Mouse (Mus musculus): ENCODE measurements around the gene Ms4a10. TPM values are rescaled to one million over a fixed set of nuclear protein-coding genes. Genes with fewer than 3 reads are reported as not detected.

The Ms4a10 gene
- total RNA-seq (2015; ENCODE audit: low replicate concordance) (not detected in 2 replicates), total RNA-seq (2017; ENCODE audit: low replicate concordance) (not detected in 2 replicates)

DNA sequence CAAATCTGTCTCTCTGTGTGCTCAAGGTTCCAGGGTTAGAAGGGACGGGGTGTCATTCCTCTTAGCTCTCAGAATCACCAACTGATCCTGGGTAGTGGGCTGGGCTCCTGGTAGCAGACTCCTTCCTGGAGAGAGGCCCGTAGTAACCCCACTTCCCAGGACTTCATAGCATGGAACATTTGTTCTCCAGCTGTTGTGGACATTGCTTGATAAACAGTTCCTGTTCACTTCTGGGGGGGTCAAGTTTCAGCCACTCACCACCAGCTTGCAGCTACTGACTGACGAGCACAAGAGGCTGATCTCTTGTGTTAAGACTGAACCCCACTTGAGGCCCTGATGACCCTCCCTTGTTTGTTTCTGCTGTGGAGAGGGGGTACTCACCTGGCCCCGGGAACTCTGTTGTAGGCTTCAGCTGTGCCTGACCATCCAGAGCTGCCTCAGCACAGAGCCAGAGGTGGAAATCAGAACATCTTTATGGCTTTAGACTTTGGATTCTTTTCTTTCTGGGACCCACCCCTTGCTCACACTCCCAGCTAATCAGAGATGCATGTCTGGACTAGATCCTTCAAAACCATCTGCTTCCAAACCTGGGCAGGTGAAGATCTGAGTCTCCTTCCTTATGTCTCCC lies at the start of gene Ms4a10:
Ms4a10 (minus strand) TSS at position 433 of the 628 bp plus-strand sequence.
- no peak for ATAC-seq (replicated peaks; ENCODE audit: low FRiP score, poor library complexity, severe bottlenecking)

- no peak for ATAC-seq (replicated peaks; ENCODE audit: low FRiP score, poor library complexity, severe bottlenecking)
Observed at GRCm38 (mm10) chr19:11022382-11022781, 47.9 kb upstream of the Ms4a10 start.

GRCm38 (mm10) chr19:11017891-11018290 lies 43.4 kb upstream of the Ms4a10 start, which contains the start of gene Ms4a18:
Gene Ms4a18, minus strand, starts transcription at chr19:11018031.
- ATAC-seq (replicated peaks; ENCODE audit: low FRiP score, poor library complexity, severe bottlenecking): no peak

DNA sequence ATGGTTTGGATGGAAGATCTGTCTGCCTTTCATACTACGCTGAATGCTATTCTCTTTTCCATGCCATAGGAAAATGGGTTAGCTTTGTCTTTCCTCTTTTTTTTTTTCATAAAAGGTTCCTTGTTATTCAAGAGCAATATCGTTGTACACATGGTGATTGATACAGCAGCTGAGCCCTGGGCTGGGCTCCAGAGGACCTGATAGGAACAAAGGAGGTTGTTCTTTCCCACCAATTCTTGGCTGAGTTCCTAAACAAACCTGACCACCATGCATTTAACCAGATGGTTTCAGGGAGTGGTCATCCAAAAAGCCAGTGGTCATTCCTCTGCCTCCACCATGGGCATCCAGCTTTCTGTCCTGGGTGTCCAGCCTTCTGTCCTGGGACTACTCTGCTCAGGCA lies 42.8 kb upstream of the Ms4a10 start:
- no peak for ATAC-seq (replicated peaks; ENCODE audit: low FRiP score, poor library complexity, severe bottlenecking)

DNA sequence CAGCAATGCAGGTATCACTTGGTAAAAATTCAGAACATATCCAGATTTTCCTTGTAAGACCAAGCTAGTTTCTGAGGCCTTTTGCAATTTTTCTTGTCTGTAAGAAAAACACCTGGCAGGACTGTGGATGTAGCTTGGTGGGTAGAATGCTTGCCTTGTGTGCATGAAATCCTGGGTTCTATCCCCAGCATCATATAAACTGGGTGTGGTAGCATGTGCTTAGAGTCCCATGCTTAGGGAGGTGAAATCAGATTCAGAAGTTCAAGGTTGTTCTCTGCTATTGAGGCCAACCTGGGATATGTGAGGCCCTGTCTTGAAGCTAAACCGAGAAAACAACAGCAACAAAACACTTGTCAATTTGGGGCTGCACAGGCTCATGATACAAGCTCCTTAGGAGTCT lies 41.5 kb upstream of the Ms4a10 start:
- ATAC-seq (replicated peaks; ENCODE audit: low FRiP score, poor library complexity, severe bottlenecking): no peak

DNA sequence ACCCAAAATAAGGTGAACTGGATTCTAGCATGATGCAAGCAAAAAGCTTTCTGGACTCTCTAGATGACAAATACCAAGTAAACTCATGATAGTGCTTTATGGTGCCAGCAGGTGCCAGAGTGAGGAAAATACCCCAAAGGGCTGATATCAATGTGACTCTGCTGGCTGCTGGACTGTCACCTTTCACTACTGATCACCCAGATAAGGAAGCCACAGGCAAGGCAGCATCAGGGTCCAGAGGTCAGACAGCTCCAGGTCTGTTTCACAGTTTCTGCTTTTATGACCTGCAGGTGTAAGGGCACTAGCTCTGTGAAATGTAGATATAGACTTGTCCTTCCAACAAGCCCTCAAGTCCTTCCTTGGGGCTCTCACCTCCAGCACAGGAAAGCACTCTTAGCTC lies 41.0 kb upstream of the Ms4a10 start:
- no peak for ATAC-seq (replicated peaks; ENCODE audit: low FRiP score, poor library complexity, severe bottlenecking)

- no peak for ATAC-seq (replicated peaks; ENCODE audit: low FRiP score, poor library complexity, severe bottlenecking)
Observed at GRCm38 (mm10) chr19:10993150-10993549, 18.7 kb upstream of the Ms4a10 start, which contains the start of gene Ms4a15. Gene Ms4a15, minus strand, starts transcription at chr19:10993250.

DNA sequence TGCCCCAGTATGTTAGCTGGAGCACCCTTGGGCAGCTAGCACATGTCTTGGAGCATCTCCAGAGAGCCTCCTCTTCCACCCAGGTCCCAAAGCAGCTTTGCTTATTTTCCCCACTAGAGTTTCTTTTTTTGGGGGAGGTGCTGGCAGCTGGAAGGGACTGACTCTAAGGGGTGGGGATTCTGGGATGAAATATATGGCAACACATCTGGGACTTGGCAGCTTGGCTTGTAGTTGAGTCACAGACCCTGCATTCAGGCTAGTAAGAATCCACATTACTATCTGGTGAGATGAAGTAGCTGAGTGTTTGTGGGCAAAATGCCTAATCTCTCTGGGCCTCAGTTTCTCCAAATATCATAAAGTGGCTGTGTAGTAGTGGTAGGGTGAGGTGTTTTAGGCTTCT lies 17.4 kb upstream of the Ms4a10 start:
- ATAC-seq (replicated peaks; ENCODE audit: low FRiP score, poor library complexity, severe bottlenecking): no peak

GRCm38 (mm10) chr19:10990751-10991150 lies 16.3 kb upstream of the Ms4a10 start:
- ATAC-seq (replicated peaks; ENCODE audit: low FRiP score, poor library complexity, severe bottlenecking): no peak

- no peak for ATAC-seq (replicated peaks; ENCODE audit: low FRiP score, poor library complexity, severe bottlenecking)
Observed at GRCm38 (mm10) chr19:10988563-10988962, 14.1 kb upstream of the Ms4a10 start.

- ATAC-seq (replicated peaks; ENCODE audit: low FRiP score, poor library complexity, severe bottlenecking): no peak
Observed at GRCm38 (mm10) chr19:10985889-10986288, 11.4 kb upstream of the Ms4a10 start.

DNA sequence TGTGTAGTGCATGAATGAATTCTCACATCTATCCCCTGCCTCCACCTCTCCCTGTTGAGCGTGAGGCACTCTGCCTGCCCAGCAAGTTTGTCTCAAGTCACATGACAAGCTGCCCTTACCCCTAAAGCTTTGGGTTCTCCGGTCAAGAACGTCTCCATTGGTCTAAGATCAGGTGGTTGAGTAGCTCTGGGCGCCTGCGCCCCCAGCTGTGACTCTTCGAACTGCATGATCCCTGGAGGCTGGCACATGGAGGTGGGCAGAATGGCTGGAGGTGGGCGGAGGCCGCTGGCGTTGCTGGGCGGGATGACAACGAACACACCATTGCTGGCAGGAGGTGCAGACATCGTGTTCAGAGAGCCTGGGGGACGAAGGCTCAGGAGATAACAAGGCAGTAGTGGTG lies 10.1 kb upstream of the Ms4a10 start:
- ATAC-seq (replicated peaks; ENCODE audit: low FRiP score, poor library complexity, severe bottlenecking): no peak

DNA sequence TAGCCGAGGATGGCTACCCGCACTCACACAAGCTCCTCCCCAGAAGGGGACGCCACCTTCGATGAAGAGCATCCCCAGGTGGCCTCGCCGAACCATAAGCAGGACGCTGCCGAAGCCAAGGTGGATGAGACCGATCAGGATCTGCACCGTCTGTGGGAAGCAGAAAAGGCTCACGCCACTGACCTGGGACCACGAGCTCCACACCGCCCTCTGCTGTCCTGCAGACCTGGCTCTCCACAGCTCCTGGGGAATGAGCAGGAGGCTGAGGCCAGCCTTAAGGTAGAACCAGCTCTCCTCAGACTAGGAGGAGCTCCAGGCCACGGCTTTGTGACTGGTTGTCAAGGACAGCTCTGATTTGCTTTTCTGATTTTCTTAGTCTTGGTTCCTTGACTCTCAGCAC lies 8.7 kb upstream of the Ms4a10 start:
- 0 out of 2 replicates have a peak, but pooled peaks have one; percentile 42 for ATAC-seq (replicated peaks; ENCODE audit: low FRiP score, poor library complexity, severe bottlenecking)

DNA sequence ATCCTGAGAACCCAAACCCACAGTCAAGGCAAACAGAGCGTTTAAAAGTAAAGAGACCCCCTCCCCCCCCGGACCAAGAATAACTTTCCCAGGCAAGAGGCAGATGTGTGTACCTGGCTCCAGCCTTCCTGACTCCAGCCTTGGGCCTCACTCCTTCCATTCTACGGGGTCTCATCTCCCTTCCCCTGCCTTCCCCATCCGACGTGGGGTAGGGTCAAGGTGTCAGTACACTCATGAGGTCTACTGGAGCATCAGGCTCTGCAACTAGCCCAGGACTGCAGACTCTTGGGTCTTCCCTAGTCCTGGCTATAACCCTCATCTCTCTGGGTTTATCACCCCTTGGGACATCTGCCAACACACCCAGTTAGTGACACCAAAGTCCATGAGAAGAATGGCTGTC lies 5.7 kb upstream of the Ms4a10 start:
- no peak for ATAC-seq (replicated peaks; ENCODE audit: low FRiP score, poor library complexity, severe bottlenecking)

DNA sequence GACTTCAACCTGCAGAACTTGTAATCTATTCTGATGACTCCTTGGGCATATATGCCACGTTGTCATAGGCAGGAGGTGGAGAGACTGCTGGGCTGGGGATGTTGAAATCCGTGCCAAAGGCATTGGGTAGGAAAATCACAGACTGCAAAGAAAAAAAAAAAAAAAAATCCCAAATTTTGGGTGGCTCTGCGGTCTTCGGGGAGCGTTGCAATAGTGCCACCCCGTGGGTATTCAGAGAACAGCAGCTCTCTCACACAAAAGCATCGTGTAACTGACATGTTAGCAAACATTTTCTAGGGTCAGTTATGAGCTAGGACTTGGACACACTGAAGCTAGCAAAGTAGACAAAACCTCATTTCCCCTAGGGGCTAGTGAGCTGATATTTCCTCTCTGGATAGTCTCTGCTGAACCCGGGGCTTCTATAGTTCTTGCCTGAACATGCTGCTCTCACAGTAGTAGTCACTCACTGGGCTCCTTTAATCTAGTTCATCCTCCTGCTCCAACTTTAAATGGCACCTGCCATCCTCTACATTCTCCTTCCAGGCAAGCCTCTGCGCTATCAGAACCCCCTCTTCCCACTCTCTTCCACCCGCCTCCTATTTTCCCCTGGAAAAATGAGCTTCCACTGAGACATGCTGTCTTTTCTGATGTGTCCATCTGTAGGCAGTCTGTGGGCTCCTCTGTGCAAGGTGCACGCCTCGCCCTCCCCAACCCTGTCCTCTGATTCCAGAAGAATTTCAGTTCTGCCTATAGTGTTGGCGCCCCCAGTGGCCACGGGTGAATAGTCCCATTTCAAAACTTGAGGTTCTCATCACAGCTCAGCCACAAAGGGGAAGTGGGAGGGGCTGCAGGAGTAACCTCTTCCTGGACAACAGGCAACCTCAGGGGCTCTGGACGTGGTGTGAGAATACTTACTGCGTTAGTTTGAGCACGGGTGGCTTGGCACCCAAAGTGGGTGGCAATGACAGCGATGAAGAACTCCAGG lies 5.0 kb upstream of the Ms4a10 start:
- 0 out of 2 replicates have a peak, but pooled peaks have one; percentile 45 for ATAC-seq (replicated peaks; ENCODE audit: low FRiP score, poor library complexity, severe bottlenecking)

- no peak for ATAC-seq (replicated peaks; ENCODE audit: low FRiP score, poor library complexity, severe bottlenecking)
Observed at GRCm38 (mm10) chr19:10976318-10976717, 1.8 kb upstream of the Ms4a10 start.

DNA sequence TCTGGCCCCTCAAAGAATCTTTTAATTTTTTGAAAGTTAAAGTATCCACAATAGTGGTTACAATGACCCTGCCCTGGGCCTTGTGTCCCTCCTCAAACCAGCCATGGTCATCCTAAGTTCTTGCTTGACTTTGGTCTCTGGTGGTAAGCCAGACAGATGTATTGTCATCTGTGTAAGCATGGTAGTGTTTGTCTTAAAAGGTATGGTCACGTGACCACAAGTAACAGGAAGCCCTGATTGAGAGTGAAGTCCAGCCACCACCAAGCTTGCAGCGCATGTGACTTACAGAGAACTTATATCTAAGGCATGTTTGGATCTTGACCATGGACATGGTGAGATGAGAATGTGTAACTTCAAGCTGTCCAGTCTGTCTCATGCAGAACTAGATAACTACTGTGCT lies 717 bp upstream of the Ms4a10 start:
- ATAC-seq (replicated peaks; ENCODE audit: low FRiP score, poor library complexity, severe bottlenecking): no peak

DNA sequence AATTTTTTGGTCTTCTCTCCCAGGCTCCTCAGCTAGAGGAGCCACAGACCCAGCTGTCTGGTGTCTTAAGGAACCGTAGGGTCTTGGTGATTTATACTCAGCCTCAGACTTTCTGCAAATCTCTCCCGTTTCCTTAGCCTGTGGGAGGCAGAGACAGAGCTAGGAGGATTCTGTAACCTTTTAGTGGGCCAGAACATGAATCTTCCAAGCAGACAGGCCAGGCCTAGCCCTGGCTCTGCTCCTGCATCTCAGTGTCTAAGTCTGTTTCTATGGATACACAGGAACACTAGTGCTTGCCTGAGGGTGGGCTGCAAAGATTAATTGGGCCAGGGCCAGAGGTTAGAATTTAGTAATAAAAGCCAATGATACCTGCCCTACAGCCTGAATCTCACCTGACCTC lies 1.3 kb downstream of the Ms4a10 start:
- no peak for ATAC-seq (replicated peaks; ENCODE audit: low FRiP score, poor library complexity, severe bottlenecking)

GRCm38 (mm10) chr19:10972660-10973059 lies 1.8 kb downstream of the Ms4a10 start:
- no peak for ATAC-seq (replicated peaks; ENCODE audit: low FRiP score, poor library complexity, severe bottlenecking)

GRCm38 (mm10) chr19:10970457-10970856 lies 4.0 kb downstream of the Ms4a10 start:
- ATAC-seq (replicated peaks; ENCODE audit: low FRiP score, poor library complexity, severe bottlenecking): no peak

DNA sequence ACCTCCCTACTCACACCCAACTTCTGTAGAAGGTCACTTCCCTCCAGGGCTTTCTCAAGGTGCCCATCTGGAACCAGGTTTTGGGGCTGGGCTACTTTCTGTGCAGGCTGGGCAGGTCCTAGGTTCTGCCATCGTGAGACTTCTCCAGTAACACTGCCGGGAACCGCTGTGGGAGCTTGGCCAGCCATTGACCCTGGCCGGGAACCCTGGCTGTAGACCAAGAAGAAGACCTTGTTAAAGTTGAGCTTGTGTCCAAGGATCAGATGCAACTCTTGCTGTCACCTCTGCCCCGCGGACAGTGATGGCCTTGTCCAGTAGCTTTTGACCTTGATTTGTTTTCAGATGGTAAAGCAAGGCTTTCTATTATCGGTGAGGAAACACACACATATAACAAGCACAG lies 5.9 kb downstream of the Ms4a10 start:
- no peak for ATAC-seq (replicated peaks; ENCODE audit: low FRiP score, poor library complexity, severe bottlenecking)

All from erythroblast, adult 5-6 weeks (primary cell).